Mouse (Mus musculus) ovary, adult 18-20 months (tissue): ENCODE measurements around the gene Xrcc3.

Experiments used
- DNase-seq: peaks from one replicate; pipeline ENCODE4 v3.0.0; 2022; ENCODE audit warnings: low spot score, mixed read lengths

Gene Xrcc3

DNA sequence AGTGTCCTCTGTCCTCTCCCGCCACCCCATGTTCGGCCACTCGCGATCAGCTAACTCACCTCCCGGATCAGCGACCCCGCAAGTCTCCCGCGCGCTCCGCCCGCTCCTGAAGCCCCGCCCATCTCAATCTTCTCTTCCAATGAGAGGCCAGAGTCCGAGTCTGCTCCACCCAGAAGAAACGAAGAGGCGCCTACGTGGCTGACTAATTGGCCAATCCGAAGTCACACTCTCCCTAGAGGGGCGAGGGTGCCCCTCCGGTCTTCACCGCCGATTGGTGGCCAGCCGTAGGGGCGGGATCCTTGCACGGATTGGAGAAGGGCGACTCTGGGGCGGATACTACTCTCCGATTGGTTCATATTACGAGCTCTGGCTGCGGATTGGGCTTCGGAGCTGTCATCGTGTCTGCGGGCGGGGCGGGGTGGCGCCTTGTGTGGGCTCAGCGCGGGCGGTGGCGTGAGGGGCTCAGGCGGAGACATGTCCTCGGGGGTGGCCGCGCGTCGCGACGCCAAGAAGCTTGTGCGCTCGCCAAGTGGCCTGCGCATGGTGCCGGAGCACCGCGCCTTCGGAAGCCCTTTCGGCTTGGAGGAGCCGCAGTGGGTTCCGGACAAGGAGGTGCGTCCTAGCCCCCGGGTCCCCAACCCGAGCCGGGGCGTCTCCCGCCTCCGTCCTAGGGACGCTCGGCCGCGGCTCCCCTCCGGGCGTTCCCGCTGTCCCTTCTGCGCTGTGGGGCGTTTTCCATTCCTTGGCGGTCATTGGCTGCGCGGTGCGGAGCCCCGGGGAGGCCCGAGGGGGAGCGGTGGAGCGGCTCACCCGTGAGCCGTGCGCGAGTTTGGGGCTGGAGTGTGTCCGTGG, at the start of gene Xrcc3, which contains the start of gene Zfyve21:
Gene Xrcc3, minus strand, starts transcription at position 108 of the 852 bp plus-strand sequence.
Gene Zfyve21, plus strand, starts transcription at position 405 of the 852 bp plus-strand sequence.
- peak; percentile 99 for DNase-seq

DNA sequence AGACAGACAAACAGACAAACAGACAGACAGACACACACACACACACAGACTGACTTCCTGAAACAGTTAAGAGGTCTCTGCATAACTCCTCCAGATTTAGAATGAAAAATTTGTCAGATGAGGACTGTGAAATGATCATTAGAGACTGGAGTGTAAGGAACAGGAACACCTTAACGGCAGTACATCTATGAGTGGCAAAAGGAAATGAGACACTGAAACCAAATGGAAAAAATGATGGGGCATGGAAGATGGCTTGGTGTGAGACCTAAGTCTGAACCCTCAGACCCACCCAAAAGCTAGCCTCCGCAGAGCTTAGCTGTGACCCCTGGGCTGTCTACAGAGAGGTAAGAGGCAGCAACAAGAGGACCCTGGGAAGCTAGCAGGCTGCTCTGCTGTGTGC, 41.8 kb upstream of the Xrcc3 start:
- no peak for DNase-seq

DNA sequence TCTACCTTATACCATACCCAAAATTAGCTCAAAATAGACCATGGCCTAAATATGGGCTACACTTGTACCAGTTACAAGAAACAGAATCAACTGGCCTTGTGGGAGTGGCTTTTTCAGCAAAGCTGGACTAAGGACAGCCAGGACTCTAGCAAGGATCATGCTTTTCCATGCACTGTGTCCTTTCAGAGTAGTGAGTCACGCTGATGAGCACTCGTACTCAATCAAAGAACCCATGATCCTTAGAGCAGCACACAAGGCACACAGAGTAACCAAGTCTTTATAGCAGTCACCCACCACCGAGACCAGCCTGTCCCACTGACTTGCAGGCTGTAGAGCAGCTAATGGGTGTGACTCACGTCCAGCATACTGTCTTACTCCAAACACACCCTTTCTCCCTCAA, 39.9 kb upstream of the Xrcc3 start:
- no peak for DNase-seq

DNA sequence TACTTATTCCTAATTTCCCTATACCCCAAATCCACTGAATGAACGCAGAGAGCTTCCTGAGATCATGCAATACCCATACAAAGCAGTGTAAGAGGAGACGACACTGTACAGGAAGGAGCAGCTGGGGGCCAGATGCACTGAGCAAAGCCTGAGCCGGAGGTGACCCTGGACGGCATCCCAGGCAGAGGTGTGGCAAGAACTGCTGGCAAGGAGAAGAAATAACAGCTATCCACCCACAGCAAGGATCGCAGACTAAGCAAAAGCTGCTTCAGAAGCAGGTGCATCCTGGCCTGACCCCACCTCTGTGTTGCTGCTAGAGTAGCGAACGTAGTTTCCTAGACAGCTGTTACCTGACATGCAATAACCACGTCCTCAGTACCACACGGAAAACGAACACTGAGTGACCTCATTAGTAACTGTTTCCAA, 39.4 kb upstream of the Xrcc3 start:
- peak; percentile 36 for DNase-seq

DNA sequence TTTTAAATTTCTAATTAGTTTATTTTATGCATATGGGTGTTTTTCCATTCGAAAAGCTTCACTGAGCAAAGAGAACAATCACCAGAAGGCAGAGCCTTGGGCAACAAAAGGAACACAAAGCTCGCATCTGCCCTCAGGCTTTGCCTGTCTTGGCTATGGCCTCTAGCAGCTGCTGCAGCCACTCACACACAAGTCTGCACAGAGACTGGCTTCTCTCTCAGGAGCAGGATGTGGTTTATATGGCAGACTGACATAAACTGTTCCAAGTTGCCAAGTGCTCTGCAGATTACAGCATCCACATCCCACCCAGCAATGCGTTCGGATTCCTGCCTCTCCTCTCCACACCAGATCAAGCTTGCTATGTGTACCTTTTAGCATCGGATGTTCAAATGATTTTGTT, 38.1 kb upstream of the Xrcc3 start:
- no peak for DNase-seq

DNA sequence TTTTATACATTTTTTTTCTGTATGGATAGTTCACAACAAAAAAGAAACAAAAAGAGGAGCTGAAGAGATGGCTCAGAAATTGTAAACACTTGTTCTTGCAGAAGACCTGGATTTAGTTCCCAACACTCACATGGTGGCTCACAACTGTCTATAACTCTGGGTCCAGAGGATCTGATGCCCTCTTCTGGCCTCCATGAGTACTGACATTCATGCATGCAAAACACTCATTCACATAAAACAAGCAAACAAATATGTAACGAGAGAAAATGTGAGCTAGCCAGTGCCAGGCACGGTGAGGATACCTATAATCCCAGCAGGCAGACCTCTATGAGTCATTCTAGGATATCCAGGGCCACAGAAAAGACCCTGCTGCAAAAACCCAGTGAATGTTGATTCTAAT, 37.6 kb upstream of the Xrcc3 start:
- no peak for DNase-seq

DNA sequence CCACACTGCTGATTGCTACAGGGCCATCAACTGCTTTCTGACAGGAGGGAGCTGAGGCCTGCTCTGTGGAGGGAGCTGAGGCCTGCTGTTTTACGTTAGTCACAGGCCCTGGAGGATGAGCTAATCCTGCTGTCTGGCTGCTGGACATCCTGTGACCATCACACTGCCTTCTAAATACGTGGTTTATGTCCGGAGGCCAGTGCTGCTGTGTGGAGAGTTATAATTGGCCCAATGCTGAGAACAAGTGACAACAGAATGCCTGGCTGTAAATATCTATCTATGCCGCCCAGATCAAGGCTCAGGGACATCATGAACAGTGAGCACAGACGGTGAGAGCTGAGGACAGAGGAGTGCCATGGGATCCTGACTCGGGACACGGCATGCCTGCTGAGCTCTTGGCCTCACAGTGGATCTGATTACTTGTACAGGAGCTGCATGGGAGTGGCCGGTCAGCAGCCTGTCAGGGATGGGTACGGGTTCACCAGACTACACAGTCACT, 34.7 kb upstream of the Xrcc3 start:
- no peak for DNase-seq

DNA sequence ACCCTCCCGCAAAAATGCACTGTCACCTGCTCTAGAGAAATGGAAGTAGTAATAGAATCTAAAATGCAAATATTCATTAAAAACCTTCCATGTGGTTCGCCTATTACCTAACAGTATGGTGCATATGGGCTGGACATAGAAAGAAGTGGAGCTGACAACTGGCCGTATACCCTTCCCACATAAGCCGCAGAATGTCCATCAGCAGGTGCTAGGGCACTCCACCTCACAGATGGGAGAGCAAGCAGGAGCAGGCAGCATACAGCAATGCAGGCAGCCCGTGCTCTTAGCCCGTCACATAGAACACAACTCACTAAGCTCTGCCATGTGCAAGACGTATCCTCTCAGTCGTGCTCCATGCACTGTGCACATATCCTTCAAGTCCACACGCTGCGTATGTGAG, 33.1 kb upstream of the Xrcc3 start:
- no peak for DNase-seq

DNA sequence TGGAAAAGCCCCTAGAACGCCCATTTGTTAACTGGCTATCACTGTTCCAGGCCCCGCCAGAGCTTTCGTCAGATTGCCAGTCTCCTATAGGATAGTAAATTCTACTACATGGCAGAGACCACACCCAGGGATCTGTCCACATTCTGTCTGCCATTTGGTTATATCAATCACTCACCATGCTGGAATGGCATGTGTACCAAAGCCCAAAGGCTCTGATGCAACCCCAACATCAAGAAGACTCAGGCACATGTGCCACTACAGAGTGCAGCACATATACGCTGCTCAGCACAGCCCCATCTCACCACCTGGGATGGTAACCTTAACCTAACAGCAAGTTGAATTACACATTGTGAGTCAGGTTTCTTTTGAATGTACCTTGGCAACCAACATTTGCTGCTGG, 32.3 kb upstream of the Xrcc3 start:
- no peak for DNase-seq

DNA sequence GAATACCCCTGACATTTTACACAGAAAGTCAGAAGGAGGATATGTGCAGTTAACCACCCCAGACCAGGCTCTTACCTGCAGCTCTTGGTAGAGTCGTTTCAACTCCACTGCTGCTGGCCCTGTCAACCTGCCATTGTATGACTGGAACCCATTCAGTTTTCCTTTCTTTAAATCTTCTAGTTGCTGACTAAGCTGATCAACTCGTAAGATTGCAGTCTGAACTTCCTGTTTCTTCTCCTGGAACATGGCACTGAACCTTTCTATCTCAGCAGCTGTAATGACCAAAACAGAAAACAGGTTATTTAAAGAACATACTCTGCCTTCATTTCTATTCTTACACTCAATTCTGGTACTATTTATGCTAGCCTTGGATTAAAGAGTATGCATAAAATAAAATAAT, 29.8 kb upstream of the Xrcc3 start:
- no peak for DNase-seq

DNA sequence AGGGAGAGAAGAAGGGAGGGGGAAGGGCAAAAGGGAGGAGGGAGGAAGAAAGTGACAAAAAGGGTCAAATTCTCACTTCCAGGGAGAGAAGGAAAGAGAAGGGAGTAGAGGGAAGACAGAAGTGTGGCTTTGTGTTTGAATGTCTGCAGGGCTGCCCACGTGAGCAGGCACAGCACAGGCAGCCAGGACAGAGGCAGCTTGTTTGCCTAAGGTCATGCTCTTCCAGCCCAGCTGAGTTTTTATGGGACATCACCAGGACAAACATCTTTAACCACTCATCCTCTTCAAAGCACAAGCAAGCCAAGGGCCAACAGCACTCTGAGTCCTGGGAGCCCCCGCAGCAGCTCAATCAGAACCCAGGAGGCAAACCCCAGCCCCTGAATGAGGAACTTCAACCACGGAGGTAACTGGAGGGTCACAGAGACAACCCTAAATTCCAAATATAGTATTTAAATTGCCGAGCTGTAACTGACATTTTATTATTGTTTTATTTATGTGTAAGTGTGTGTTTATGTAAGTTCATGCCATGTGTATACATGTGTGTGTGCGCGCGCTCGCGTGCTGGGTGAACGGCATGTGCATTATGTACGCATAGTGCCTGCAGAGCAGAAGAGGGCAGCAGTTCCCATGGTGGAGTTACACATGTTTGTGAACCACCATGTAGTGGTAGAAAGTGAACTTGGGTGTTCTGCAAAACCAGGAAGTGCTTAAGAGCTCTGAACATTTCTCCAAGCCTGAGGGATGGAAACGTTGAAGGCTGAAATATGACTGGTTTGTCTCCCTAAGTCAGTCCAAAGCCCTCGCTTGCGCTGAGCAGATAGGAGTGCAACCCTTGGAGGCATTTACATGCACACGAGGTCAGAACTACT, 29.1 kb upstream of the Xrcc3 start:
- DNase-seq: no peak

DNA sequence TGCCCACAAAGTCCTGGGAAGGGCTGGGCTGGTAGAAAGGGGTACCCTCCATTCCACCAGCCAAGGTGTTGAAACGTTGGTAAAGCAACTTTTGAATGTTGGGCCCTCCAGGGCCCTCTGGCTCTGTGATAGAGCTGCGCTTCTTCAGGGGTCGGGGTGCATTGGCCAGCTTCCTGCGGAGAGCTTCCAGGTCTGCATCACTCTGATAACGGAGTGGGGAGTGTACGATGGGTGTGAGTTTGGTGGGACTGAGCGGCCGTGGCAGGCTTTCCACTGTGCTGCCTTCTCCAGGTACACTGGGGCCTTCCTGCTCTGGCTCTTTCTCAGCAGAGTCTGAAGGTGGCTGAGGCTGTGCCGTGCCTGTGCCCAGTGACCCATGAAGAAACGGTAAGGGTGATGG, 19.8 kb upstream of the Xrcc3 start:
- DNase-seq: no peak

DNA sequence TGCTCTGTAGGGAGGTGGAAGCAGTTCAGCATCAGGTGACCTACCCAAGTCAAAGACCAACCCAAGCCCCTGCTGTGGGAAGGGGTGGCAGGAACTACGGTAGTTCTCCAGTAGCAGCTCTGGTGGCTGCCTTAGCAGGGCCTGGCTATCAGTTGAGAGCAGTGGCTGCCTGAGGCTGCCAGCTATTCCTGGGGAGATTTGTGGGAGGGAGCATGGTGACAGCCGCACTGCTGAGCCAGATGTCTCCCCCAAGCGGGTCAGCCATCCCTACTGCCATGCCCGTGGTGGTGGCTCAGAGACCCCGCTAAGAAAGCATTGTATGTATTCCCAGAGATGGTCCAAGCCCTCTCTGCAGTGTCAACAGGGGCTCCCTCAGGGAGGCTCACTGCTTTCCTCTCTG, 19.0 kb upstream of the Xrcc3 start:
- DNase-seq: no peak

DNA sequence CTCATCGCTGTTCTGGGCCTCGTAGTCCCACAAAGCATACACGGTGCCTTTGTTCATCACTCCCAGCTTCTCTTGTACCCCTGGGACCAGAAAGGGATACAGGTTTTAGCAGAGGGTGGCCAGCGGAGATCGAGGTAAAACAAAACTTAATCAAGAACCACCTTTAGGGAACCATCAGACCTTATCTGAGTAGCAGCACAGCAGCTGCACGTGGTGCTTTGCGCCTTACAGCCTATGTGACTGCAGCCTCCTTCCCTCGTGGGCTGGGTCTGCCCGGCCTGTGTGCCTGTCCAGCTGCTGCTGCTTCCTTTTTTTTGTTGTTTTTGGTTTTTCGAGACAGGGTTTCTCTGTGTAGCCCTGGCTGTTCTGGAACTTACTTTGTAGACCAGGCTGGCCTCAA, 16.7 kb upstream of the Xrcc3 start:
- no peak for DNase-seq

DNA sequence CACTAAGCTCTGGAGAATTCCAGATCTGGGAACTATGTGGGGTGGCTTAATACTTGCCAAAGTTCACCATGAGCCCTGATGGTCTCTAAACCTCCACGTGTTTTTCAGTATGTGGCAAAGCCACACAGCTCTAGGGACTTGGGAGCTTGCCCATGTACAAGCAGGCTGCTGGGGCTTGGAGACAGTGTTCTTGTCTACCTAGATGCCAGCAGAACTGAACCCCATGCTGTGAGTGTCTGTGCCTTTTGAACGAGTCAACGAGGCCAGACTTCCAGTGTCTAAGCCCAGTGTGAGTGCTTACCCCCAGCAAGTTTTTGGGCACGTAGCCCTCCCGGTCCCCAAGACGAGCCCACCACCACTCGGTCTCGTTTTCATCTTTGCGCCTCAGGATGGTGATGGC, 16.3 kb upstream of the Xrcc3 start:
- DNase-seq: no peak

DNA sequence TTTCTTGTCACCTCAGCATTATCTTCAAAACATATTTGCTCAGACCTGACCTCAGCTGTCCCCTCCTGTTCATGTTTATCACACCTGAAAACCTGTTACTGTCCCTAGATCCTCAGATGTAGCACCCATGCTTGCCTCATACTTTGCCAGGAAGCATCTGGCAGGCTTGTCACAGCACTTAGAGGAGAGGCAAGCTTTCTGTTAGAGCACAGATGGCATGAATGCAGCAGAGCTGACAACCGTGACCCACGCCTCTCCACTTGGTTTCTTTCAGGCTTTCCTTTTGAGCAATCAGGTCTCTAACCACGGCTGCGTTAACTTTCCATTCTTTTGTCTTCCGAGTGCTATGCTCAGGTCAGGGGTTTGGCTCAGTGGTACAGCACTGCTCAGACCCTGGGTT, 15.8 kb upstream of the Xrcc3 start:
- no peak for DNase-seq

DNA sequence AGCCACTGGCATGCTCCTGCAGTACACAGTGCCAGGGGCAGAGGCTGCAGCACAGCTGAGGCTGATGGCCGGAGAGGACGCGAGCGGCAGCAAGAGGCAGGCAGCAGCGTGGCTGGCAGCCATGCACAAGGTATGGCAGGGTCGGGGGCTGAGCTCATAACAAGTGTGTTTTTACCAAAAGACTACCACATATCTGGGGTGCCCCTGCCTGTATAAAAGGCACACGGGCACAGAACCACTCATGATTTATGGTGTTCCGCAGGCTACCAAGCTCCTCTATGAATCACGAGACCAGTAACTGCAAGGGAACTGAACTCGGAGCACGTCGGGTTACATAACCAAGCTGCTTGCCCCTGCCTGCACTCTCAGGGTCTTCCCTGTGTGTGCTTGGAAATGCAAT, 13.9 kb upstream of the Xrcc3 start:
- DNase-seq: no peak

DNA sequence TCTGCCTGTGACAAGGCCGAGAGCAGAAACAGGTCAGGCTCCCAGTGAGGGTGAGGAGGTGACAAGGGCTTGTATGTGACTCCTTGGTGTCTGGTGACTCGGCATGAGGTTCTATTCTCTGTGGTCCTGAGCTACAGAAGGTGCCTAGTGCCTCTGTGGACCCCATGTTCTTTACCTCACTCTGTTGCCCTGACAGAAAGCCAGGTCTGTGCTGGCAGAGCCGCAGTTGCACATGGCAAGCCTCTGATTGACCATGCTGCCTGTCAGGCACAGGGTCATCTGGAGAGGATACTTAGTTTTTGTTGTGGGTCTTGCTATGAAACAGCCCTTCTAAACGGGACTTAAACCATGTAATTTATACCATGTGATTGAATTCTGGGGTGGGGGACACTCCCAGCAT, 8.3 kb upstream of the Xrcc3 start:
- DNase-seq: no peak

DNA sequence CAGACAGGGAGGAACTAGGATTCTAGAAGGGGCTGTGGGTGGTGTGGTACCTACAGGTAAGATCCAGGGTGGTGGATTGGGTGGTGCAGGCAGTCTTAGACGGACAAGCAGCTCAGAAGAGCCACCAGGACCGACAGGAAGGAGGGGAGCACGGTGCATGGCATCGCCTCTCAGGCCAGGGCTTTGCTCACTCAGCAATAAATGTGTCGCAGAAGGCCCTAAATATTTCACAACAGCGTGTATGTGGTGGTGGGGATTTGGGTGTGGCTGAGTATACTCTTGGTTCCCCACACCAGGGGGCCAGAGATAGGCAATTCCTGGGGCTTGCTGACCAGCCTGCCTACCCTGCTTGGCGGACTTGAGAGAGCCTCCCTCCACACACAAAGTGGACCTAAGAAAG, 7.0 kb upstream of the Xrcc3 start:
- no peak for DNase-seq

DNA sequence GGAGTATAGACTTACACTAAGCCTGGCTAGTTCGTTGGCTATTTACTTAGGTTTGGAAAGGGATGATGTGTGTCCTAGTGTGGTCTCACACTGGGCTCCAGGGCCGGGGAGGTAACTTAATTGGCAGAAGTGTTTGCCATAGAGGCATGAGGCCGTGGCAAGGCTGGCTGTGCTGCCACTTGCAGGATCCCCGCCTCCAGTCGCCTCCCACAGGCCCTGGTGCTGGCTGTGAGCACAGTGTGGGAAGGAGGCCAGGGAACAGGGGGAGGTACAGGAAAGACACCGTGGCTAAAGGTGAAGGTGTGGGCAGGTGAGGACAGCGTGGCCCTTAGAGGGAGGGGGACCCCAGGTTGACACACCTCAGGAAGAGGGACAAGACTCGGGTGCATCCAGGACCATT, 6.3 kb upstream of the Xrcc3 start:
- peak; percentile 46 for DNase-seq

DNA sequence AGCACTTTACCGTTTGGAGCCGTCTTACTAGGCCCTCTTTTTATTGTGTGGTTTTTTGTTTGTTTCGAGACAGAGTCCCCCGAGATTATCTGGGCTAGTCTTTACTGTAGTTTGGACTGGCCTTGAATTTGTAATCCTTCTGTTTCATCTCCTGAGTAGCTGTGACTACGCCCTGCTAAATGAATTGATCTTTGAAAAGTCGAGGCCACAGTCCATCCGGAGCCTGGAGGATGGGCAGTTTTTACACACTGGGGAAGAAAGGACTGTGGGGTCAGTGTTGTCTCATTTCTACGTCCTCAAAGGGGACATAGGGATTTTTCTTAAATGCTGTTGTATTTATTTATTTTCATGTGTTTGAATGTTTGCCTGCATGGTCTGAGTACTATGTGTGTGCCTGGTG, 4.3 kb upstream of the Xrcc3 start:
- no peak for DNase-seq

DNA sequence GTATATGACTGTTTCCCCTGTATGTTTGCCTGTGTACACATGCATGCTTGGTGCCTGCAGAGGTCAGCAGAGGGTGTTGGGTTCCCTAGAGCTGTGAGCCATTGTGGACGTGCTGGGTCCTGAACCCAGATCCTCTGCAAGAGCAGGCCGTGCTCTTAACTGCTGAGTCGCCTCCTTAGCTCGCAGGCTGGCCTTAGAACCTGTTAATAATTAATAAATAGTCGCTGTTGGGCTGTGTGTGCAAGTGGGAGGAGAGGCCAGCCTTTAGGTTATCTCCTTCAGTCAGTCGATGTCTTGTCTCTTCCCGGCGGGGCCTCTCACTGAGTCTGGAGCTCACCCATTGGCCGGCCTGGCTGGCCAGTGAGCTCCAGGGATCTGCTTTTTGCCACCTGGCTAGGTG, 3.3 kb upstream of the Xrcc3 start:
- no peak for DNase-seq

DNA sequence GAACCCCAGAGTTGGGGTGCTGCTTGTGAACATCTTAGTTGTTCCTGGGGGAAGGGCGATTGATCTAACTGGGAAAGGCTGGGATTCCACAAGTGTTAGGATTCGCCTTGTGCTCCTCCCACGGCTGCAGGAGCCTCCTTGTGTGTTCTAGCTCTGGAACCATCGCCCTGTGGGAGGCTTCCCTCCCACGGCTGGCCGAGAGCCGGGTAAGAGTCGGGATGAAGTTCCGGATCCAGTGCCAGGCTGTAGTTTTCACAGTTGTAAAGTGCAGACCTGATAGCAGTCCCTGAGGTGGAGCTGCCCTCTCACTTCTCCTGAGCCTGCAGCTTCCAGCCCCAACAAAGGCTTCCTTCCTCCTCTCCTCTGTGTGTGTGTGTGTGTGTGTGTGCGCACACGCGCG, 2.9 kb upstream of the Xrcc3 start:
- peak; percentile 69 for DNase-seq
